Mouse (Mus musculus) urinary bladder, adult 2 months (tissue): ENCODE data around the gene Col4a3. TPM values are rescaled to one million over a fixed set of nuclear protein-coding genes. Genes with fewer than 3 reads are reported as not detected.

Source experiments
- DNase-seq: peaks from one replicate; pipeline ENCODE4 v3.0.0; 2022; ENCODE audit warnings: low spot score
- polyA plus RNA-seq: library from polyadenylated mRNA; depleted of rRNA; stranded (reverse); fragments of >200 nt; gene quantifications from 2 replicates; pipeline ENCODE4 v1.2.3, GENCODE M21; 2012

Col4a3 gene
- polyA plus RNA-seq, 1 experiment, result 0.94 TPM

DNA sequence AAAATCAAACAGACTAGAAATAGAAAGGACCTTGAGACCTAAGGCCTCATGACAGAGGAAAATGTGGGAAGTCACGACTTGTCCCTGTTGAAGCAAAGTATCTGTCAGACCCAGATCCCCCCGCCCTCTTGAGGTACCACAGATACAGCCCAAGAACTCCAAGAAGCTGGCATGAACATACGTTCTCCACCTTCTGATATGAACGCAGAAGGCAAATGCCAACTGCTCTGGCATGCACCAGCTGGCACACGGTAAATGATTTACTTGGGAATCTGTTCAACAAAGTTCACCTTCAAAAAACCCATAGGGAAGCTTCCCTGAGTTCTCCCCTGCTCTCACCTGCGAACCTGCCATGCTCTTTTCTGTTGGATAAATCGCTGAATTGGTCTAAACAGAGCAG is 19.1 kb downstream of the Col4a3 start:
- DNase-seq, result no peak

DNA sequence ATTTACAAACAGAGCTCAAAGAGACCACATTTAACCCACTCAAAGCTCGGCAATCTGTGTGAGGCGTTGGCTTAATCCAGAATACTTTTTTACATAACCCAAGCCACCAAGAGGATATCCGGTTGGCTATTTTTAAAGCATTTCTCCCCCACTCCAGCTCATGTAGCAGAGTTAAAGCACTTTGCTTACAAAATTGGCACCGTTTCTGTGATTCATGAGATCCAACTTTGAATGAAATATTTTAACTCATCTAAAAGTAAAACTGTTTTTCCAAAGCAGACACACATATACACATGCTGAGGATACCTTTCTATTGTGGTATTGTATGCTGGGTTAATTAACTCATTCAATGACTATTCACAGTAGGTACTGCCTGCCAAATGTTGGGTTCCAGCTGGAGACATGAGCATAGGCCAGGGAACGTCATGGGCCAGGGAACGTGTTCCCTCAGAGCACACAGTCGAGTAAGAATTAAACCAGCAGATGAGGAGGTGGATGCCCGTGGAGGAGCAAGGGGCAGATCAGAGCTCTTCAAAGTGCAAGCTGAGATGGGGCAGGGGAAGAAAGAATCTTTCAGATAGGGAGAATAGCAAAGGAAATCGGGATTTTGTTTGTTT is 22.0 kb downstream of the Col4a3 start:
- DNase-seq, result no peak

DNA sequence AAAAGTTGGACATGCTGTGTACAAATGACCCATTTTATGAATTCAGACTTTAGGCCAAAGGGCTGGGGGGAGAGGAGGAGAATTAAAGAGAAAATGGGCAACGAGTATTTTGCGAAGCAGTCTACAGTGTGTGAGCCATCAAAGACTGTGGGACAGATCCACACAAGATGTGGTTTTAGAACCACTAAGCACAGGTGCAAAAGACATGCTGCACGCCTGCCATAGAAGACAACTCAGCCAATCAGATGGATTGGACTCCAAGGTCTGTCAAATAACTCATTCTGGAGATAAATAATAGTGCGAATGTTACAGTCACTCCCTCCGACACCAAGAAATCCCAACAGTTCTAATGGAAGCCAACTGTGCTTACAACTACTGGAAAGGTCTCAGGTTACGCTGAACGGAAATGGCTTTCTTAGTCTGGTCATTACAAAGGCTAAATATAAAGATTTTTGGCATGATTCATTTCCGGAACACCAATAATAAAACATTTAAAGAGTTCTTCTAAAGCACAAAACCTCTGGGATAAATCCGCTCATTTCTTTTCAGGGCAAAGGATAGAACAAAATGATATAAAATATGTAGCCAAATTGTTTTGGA is 25.4 kb downstream of the Col4a3 start:
- no peak for DNase-seq

DNA sequence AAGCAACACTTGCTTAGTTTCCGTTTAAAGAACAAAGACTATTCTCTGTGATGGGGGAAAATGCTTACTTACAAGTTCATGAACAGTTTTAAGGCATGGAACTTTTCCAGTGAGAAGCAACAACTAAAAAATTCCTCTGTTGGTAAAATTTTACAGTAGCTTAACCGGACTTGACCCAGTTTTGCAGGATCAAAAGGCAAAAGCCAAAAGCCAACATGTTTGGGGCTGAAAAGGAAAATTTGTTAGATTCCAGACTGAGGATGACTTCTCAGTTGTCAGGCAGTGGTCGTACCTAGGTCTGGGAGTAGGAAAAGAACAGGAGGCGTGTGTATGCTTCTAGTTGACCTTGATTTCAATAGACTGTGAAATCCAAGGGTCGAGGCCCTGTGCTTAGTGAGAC is 31.3 kb downstream of the Col4a3 start:
- no peak for DNase-seq

DNA sequence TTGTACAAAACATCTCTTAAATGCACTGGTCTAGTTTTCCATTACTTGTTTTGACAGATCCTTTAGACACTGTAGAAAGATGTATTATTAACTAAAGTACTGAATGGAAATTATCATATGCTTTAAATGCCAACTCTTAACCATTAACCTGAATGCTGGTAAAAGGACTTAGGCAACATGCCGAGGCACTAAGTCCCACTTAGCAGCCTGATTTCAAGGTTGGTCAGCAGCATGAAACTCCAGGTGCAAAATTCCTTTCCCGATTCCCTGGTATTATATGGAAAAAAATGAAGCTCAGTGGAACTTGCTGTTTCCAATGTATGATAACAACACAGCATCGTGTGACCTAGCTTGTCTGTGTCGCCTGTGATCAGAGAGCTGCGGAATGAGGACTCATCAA is 31.9 kb downstream of the Col4a3 start:
- DNase-seq, result no peak

DNA sequence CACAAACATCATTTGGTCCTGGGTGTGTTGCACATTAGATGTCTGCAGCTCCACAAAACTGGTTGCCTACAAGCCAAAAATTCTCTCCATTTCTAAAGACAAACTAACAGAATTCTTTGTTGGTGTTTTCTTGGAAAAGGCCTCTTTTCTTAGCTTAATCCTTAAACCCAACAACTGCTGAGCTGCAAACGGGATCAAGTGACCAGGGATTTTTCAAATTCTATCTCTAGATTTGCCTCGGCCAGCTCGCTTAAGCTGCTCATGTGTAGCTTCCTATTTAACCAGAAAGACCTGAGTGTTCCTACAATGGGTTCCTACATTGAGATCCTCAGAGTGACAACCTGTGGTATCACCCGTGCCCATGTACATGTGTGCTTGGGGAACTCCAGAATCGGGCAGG is 33.3 kb downstream of the Col4a3 start:
- DNase-seq, result no peak

DNA sequence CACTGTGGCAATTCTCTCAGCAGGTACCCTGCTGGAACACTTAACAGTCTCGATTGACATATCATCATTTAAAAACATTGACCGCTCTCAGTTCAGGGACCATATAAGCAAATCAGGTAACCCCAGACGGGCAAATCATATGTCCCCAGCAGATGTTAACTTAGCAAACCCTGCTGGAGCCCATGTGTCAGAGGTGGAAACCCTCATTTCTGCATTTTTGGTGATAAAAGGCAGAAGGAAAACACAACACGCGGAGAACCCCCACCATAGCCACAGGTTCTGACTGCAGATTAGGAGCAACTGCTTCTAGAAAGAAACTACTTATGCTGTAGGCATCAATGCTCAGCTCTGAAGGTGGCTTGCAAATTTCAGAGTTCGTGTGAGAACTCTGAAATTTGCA is 38.2 kb downstream of the Col4a3 start:
- DNase-seq, result no peak

DNA sequence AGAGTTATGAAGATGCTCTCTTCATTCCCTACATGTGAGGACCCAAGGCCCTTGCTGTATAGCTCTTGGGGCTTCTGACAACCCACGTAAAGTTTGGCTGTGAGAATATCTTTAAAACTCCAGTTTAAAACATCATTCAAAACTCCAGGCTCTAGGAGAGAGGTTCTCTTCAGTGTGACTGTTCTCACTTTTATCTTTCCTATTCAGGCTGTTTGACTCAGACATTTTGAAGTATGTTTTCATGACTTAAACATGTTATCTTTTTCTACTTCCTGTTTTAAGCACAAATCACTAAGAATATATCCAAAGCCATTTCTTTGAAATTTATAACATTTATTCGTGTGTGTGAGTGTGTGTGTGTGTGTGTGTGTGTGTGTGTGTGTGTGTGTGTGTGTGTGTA is 38.8 kb downstream of the Col4a3 start:
- DNase-seq, result no peak

DNA sequence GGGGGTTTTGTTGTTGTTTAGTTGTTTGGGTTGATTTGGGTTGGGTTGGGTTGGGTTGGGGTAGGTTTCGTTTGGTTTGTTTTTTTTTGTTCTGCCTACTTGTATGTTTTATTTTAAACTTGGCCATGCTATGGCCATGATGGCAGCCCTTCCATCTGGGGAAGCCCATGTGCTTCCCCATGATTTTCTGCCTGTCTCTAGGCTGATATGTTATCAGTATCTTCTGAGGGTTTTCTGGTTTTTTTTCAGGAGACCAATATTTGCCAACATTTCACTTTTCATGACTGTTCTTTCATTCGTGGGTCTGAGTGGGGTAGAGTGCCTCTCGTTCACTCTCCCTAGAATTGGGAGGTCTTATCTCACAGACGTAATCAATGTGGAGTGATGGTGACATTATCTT is 40.9 kb downstream of the Col4a3 start:
- DNase-seq, result no peak

DNA sequence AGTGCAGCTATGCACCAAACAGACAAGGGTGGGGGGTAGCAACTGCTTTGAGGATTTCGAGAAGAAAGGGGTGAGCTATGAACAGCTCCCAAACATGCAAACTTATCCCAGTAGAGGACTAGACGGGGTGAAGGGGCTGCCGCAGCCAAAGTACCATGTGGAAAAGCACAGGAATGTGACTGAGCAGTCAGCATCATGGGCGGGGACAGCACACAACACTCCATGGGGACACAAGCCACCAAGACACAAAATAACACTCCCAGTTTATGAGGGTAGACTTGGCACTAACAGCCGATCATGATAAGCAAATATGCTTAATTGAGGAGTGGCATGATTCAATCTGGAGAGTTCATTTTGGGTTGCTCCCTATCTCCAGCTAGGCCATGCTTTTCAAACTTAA is 42.8 kb downstream of the Col4a3 start:
- DNase-seq, result no peak

DNA sequence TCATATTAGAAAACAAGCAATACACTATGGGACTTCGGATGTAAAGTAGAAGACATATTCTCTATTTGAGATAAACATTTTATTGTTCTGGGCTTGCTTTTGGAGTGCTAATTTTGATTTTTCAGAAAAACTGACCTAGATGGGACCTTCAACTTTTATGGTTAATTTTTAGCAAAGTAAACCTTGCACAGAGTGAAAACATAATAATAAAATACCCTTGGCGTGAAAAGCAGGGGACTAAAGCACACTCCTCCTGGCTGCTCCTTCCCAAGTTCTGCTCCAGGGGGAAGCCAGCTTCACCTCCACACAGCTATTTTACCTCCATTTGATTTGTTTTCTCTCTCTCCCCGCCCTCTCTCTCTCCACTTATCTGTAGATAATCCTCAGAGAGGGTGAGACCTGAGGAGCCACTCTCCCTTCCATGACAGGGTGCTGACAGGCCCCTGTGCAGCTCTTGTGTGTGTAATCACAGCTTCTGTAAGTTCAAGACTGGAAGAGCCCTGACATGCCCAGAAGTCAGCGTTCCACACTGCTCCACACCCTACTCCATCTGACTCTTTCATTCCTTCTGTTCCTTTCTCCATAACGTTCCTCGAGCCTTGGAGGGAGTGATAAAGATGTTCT is 44.6 kb downstream of the Col4a3 start:
- DNase-seq, result no peak

DNA sequence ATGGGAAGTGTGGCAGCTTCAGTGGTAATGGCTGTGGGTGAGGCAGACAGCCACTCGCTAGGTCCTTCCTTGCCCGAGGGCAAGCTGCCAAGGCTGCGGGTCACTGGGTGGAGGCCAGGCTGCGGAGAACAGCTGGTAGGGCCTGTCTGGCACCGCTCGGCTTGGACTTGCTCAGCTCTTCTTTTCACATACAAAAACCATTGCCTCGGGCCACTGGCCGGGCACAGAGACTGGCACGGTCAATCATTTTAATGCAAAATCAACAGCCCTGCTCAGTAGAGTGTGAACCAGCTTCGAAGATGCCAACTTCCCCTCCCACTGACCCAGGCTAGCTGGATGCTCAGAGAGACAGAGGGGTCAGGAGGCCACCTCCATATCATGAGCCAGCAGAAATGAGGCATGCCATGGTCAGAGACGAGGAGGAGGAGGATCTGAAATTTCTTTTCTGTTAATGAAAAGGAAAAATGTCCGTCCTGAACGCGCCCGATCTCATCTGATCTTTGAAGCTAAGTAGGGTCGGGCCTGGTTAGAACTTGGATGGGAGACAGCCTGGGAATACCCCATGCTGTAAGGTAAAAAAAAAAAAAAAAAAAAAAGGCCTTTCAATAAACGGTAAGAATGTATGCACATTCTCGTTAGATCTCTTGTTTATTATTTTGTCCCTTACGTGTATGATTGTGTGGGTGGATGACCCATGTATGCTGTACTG is 48.0 kb downstream of the Col4a3 start:
- peak; percentile 22 for DNase-seq

DNA sequence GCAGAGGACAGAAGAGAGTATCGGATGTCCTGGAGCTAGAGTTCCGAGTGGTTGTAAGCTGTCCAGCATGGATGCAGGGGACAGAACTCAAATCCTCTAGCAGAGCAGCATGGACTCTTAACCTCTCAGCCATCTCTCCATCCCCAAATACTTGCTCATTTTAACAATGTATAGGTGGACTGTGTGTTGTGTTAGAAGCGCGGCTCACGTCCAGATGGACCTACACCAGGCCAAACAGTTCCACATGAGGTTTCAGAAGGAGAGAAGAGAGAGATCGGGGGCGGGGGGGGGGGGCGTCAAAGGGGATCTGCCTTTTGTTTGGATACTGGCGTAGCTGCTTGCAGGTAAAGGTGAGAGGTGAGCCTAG is 48.5 kb downstream of the Col4a3 start:
- DNase-seq, result no peak

DNA sequence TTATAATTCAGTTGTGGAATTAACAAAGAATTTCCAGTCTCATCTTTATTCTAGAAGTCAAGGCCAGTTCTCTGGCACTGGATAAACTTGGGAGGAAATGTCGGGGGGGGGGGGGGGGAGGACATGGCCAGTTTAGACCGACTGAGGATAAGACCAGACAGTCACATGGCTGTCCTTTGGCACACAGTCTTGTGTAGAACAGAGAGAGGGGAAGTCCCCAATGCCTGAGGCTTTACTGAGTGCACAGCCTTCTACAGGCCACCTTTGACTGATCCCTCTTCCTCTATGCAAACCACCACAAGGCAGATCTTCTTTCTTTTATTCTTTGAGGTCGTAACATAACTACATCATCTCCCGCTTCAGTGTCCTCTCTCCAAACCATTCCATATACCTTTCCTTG is 49.6 kb downstream of the Col4a3 start:
- no peak for DNase-seq

DNA sequence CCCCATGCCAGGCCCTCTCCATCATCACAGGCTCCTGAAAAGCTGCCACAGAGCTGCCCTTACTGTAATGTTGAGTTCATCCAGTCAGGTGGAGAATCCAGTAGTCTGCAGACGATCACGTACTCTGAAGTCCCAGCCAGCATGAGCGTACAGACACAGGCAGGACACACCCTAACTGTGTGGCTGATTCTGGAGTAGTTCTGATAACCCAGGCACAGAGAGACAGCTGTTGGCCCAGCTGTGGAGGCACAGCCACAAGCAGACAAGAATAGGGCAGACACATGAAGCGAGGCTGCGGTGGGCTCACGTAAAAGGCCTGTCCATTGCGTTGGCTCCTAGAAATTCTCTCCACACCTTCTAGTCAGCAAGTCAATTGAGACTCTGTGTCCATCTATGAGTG is 50.7 kb downstream of the Col4a3 start:
- DNase-seq, result no peak

DNA sequence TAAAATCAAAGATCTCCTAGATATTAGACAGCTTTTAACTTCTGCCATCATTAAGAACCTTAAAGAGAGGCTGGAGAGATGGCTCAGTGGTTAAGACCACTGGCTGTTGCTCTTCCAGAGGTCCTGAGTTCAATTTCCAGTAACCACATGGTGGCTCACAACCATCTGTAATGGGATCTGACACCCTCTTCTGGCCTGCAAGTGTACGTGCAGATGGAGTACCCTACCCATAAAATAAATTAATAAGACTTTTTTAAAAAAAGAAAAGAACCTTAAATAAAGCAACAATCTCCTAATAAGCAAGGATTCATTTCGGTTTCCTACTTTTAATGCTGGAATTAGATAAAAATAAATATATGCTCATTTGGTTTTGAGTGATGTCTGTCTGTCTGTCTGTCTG is 51.7 kb downstream of the Col4a3 start:
- DNase-seq, result no peak

DNA sequence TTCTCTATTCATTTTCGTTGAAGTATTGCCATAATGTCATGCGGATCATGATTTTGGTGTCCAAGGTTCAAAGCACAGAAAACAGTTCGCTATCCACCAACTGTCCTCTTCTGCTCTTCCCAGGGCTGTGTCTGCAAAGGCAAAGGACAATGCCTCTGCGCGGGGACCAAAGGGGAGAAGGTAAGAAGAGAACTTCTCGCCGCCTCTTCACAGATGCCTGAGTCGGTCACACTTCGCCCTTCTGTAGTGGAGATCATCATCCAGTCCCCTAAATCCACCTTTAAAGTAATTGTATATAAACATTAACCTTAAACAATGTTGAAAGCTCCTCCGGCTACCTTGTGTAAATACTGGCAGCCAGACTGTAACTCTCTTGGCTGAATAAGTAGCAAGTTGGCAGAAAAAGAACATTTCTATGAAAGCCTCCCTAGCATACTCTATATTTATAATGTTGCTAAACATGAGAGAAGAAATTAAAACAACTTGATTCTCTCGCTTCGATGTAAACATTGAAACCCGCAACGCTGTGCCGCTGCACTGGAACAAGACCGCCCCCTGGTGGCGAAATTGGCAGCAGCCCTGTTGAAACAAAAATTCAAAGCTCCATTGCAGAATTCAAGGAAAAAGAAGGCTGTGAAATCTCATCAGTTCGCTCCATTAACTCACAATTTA is 54.7 kb downstream of the Col4a3 start:
- peak; percentile 60 for DNase-seq

DNA sequence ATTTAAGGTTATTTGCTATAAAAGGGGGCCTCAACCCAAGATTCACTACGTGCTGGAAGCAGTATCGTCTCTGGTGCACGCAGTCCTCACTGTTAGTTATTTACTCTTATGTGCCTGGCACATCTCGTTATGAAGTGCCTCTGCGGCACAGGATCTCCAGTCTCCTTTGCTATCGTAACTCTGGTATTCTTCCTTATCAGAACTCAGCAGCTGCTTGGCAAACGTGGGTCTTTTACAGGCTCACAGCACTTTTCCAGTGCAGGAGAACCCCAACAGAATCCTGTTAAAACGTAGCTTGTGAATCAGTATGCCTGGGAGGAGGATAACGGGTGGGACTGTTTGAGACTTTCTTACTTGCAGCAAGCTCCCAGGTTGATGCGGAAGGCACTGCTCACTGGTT is 61.3 kb downstream of the Col4a3 start:
- DNase-seq, result no peak

DNA sequence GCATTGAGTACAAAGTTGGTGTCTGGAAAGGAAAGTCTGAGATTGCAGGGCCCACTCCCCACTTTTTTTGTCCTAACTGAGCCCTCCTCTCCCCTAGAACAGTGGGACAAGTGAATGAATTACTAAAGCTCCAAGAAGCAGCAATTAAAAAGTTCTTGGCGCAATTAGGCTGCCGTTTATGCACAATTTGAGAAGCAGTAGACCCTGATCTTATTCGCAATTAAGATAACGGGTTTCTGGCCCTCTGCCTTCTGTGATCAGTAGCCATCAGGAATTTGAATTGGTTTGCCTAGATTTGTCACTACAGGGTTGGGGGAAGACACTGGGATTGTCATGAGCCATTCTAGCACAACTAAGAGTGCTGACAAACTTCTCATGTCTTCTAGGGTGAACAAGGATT is 64.1 kb downstream of the Col4a3 start:
- DNase-seq, result no peak

DNA sequence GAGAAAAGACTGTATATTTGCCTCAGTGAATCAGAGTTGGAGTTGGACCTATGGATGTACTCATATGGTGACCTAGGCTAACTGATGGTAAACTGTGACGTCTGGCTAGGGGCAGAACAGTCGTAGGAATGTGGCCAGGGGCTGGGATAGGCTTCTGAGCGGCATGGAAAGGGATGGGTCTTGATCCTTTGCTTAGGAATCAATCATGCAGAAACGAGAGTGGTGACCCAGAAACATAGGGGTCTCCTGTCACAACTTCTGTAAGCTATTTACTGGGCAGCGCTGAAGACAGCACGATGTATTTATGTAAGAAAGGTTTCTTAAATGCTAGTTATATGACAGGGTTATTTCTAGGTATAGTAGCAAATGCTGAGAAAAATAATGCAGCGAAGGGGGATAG is 67.3 kb downstream of the Col4a3 start:
- no peak for DNase-seq

DNA sequence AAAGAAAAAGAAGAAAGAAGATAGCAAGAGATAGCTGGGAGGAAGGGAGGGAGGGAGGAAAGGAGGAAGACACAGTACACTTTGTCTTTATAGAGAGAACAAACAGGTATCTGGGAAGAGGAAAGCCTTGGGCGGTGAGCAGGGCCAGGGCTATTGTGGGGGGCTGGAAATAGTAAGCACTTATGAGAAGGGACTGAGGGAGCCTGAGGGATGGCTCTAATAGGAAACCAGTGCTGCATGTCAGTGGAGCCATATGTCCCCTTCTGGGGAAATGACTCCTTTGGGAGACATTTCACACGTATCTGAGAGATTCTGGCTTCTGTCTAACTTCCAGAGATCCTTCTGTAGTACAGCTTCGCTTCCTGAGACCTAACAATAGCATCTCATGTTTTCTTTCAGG is 69.7 kb downstream of the Col4a3 start:
- no peak for DNase-seq

DNA sequence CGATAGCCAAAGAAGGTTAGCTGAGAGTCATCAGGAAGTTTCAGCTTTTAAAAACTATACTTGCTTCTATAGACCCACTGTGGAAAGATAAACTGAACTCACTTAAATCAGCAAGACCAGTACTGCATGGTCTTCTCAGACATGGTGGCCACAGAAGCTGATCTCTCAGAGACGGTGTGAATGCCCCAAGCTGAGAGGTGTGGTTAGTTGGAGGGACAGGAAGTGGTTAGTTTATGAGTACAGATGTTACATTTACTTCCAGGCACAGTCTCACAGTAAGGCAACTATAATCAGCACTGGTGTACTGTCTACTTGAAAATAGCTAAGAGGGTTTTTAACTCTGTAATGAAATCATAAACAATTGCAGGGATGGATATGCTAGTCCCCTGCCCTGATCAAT is 75.5 kb downstream of the Col4a3 start:
- DNase-seq, result no peak

DNA sequence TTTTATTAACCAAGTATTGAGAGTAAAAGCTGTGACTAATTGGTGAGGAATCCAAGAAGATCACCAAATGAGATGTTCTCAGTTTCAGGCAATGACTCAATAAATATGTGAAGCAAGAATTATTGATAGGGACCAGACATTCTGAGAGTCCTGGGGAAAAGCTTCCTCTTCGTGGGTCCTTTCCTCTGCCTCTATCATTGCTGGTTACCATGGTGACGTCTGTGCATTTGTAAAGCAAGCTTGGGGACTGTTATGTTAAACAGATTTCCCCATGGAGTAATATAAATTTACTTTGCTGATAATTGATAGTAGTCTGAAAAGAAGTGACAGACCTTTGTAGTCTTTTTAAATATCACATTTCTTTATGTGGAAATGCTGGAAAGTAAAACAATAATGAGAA is 76.8 kb downstream of the Col4a3 start:
- no peak for DNase-seq
